Mouse (Mus musculus) heart, embryonic 12.5 days (tissue): Measurements from ENCODE around the gene Gm20716. TPM values are rescaled to one million over a fixed set of nuclear protein-coding genes. Genes with fewer than 3 reads are reported as not detected.

Experiments used
- ATAC-seq: fragments of 200-750 bp; cut with Nextera tagmentation; 2 replicates; pipeline ENCODE4 v1.8.0; 2017; ENCODE audit warnings: moderate TSS enrichment, moderate library complexity; ENCODE audit not compliant: insufficient number of reproducible peaks, low FRiP score
- H3K27ac ChIP-seq: fragments of 300-500 bp; sonication (generic); 2 replicates; pipeline ENCODE4 v1.5.1; 2016; ENCODE audit warnings: mild to moderate bottlenecking, moderate library complexity; ENCODE audit not compliant: poor library complexity, severe bottlenecking
- H3K27me3 ChIP-seq: fragments of 300-500 bp; sonication (generic); replicated peaks from 2 replicates; pipeline ENCODE4 v1.6.1; 2016; ENCODE audit warnings: mild to moderate bottlenecking, moderate library complexity
- H3K36me3 ChIP-seq: fragments of 300-500 bp; sonication (generic); 2 replicates; pipeline ENCODE4 v1.6.1; 2016; ENCODE audit warnings: mild to moderate bottlenecking, moderate library complexity
- H3K4me1 ChIP-seq: fragments of 300-500 bp; sonication (generic); replicated peaks from 2 replicates; pipeline ENCODE4 v1.6.1; 2016; ENCODE audit warnings: mild to moderate bottlenecking
- H3K4me2 ChIP-seq: fragments of 300-500 bp; sonication (generic); 2 replicates; pipeline ENCODE4 v1.6.1; 2016; ENCODE audit warnings: mild to moderate bottlenecking, moderate library complexity
- H3K4me3 ChIP-seq: fragments of 300-500 bp; sonication (generic); 2 replicates; pipeline ENCODE4 v1.5.1; 2016; ENCODE audit warnings: mild to moderate bottlenecking
- H3K9ac ChIP-seq: fragments of 300-500 bp; sonication (generic); 2 replicates; pipeline ENCODE4 v1.6.1; 2016; ENCODE audit warnings: mild to moderate bottlenecking, moderate library complexity
- H3K9me3 ChIP-seq: fragments of 300-500 bp; sonication (generic); replicated peaks from 2 replicates; pipeline ENCODE4 v1.6.1; 2016; ENCODE audit warnings: mild to moderate bottlenecking, moderate library complexity
- WGBS: fragments of 180-500 bp; shearing (Covaris S2); methylation state at CpG from one replicate; pipeline ENCODE4 v1.1.7; 2016; 5-methylcytosine and 5-hydroxymethylcytosine counted together
- polyA plus RNA-seq: library from polyadenylated mRNA; unstranded; fragments of >200 nt; fragmentation: Nextera tagmentation; extraction: Ambion mirVana; gene quantifications from 2 replicates; pipeline ENCODE4 v1.2.1, GENCODE M21; 2016

Gm20716 gene
- polyA plus RNA-seq, 1 experiment from 2014 or later: 15.5 TPM

DNA sequence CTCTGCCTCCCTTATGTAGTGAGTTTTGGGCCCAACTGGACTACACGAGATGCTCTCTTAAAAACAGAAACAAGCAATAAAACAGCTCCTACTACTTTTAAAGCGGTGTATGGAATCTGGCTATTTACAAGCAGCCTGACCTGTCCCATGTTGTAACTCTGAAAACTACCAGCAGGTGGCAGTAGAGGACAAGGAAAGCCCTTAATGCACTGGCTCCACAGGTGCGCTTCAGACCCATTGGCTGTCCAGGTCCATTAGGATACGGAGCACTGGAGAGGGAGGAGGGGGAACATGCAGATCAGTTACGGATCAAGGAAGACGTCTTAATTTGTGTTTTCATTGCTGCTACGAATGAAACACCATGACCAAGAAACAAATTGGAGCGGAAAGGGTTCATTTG lies 20.1 kb upstream of the Gm20716 start:
- 16% methylated on average over 8 of the region's 8 CpGs for WGBS
- H3K36me3 ChIP-seq: no peaks in the 10 kb centered on the region
- H3K4me2 ChIP-seq: no peak overlapping the region
- H3K9ac ChIP-seq: no peak overlapping the region
- H3K9me3 ChIP-seq: no peaks in the 10 kb centered on the region
- no peak overlapping the region for H3K27ac ChIP-seq
- no peak for ATAC-seq
- no peaks in the 10 kb centered on the region; the same call in 1 of the 2 replicates for H3K4me1 ChIP-seq
- H3K4me3 ChIP-seq: no peak overlapping the region
- peaks cover 79% of the 10 kb centered on the region for H3K27me3 ChIP-seq

DNA sequence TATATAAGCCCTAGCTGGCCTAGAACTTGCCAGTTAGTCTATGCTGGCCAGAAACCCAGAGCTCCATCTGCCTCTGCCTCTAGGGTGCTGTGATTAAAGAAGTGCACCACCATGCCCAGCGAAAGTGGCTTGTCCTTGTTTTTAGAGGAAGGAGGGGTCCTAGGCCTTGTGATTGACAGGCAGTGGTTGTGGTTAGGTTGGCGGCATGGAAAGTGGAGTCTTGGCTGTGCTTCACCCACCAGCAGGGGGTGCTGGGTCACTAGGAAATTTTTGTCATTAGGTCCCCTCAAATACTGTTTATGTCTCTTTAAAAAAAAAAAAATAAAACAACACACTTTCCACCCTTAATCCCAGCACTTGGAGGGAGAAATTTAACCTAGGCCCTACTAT lies 18.7 kb upstream of the Gm20716 start:
- H3K36me3 ChIP-seq: no peaks in the 10 kb centered on the region
- H3K27ac ChIP-seq: no peak overlapping the region
- no peaks in the 10 kb centered on the region for H3K9me3 ChIP-seq
- H3K4me1 ChIP-seq: no peaks in the 10 kb centered on the region; the same call in 1 of the 2 replicates
- H3K9ac ChIP-seq: no peak overlapping the region
- peaks cover 78% of the 10 kb centered on the region for H3K27me3 ChIP-seq
- H3K4me2 ChIP-seq: no peak overlapping the region
- ATAC-seq: no peak
- 21% methylated on average over 2 of the region's 2 CpGs for WGBS
- H3K4me3 ChIP-seq: no peak overlapping the region

DNA sequence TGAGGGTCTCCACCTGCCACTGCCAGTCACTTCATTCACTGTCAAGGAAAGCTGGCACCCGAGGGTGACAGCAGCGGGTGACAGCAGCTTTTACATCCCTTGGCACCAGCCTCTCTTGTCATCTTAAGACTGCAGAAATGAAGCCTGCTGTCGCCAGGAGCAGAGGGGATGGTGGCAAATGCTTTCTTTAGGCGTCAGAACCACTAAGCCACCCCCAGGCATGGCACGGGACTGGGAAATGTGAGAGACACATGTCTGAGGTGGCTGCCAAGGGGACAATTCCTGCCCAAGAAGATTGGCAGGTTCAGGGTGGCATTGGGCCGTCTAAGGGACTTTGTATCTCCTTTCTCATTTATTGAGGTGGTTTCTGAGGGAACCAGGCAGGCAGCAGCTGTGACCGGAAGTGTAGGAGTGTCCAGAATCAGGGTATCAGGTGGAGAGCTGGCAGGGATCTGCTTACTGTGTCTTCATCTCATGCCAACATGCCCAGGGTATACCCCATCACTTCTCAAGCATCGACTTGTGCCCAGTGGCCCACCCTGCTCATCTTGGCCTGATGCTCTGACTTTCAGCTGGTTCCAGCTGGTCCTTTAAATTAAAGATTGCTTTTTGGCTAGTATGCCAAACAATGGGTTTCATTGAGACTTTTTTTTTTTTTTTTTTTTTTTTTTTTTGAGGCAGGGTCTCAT lies 18.1 kb upstream of the Gm20716 start:
- H3K27ac ChIP-seq: no peak overlapping the region
- H3K4me2 ChIP-seq: no peak overlapping the region
- H3K9me3 ChIP-seq: no peaks in the 10 kb centered on the region
- peaks cover 75% of the 10 kb centered on the region for H3K27me3 ChIP-seq
- H3K36me3 ChIP-seq: no peaks in the 10 kb centered on the region
- 65% methylated on average over 8 of the region's 8 CpGs for WGBS
- H3K4me3 ChIP-seq: no peak overlapping the region
- H3K9ac ChIP-seq: no peak overlapping the region
- no peak for ATAC-seq
- no peaks in the 10 kb centered on the region for H3K4me1 ChIP-seq

DNA sequence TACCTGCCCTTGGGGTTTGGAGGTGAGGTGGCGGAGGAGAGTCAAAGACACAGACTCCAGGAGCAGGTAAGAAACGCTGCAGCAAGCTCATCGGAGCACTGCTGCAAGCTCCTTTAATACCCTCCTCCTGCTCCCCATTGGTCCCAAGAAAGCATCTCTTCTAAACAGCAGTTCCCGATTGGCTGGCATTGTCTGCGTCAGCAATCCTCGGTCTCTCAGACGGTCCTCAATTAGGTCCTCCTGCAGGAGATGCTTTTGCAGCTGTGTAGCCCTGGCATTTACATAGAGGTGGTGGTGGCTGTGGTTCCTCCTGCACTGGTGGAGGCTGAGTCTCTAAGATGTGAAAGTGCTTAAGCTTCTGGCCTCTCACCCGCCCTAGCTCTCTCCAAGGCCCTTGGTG lies 15.4 kb upstream of the Gm20716 start:
- Histone ChIP-seq H3K4me2 (no peak overlapping the region), H3K4me3 (no peak overlapping the region), H3K36me3 (no peaks in the 10 kb centered on the region), H3K27ac (no peak overlapping the region), H3K4me1 (peaks cover 6% of the 10 kb centered on the region; the same call in 1 of the 2 replicates), H3K27me3 (peaks cover 54% of the 10 kb centered on the region), H3K9me3 (no peaks in the 10 kb centered on the region), H3K9ac (no peak overlapping the region)
- ATAC-seq: no peak
- 27% methylated on average over 8 of the region's 8 CpGs for WGBS

DNA sequence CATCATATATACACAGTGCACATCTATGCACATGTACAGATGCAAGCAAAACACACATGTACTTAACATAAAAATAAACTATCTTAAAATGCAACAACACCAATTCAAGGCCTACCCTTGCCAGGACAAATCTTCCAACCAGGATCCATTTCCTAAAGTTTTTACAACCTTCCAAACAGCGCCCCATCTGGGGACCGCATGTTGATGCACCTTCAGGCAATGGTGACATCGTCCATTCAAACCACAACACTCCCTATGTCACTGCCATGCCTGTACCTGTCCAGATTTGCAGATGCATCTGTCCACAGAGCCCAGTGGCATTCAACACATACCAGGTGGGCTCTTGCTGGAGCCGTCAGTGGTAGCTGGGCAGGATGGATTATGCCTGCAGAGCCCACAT lies 13.1 kb upstream of the Gm20716 start:
- peaks cover 6% of the 10 kb centered on the region; the same call in 1 of the 2 replicates for H3K4me1 ChIP-seq
- ATAC-seq: peak; percentile 11; the same call in 1 of the 2 replicates
- no peaks in the 10 kb centered on the region for H3K36me3 ChIP-seq
- no peak overlapping the region for H3K27ac ChIP-seq
- no peak overlapping the region for H3K9ac ChIP-seq
- H3K9me3 ChIP-seq: peaks cover 16% of the 10 kb centered on the region
- 69% methylated on average over 4 of the region's 4 CpGs for WGBS
- peaks cover 52% of the 10 kb centered on the region for H3K27me3 ChIP-seq
- no peak overlapping the region for H3K4me2 ChIP-seq
- H3K4me3 ChIP-seq: no peak overlapping the region

DNA sequence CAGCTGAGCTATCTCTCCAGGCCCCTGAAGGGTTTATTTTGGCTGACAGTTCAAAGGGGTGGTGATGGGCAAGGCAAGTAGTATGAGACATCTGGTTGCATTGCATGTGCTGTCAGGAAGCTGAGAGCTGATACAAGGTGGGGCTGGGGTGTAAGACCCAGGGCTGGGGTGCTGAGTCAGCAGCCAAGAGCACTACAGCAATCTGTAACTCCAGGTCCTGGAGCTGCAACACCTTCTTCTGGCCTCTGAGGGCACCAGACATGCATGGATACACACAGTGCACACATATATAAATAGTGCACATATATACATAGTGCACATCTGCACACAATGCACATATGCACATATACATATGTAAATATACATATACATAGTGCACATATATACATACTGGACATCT lies 12.7 kb upstream of the Gm20716 start:
- peaks cover 6% of the 10 kb centered on the region; the same call in 1 of the 2 replicates for H3K4me1 ChIP-seq
- peaks cover 48% of the 10 kb centered on the region for H3K27me3 ChIP-seq
- peaks cover 18% of the 10 kb centered on the region for H3K9me3 ChIP-seq
- no peak overlapping the region for H3K9ac ChIP-seq
- no peaks in the 10 kb centered on the region for H3K36me3 ChIP-seq
- H3K4me3 ChIP-seq: no peak overlapping the region
- H3K4me2 ChIP-seq: no peak overlapping the region
- ATAC-seq: peak; percentile 51
- no peak overlapping the region for H3K27ac ChIP-seq

DNA sequence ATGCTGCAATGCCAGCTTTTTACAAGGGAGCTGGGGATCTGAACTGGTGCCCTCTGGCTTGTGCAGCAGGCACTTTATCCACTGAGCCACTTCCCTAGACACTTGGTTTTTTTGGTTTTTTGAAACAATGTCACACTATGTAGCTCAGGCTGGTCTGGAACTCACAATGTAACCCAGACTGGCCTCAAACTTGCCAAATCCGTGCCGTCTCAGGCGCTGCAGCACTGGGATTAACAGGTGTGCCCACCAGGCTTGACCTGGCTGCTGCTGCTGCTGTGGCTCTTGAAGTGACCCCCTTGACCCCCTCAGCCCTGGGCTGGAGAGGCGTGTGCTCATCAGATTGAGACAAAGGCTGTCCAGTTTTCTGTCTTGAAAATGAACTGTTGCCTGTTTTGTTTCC lies 8.2 kb upstream of the Gm20716 start:
- Histone ChIP-seq H3K9me3 (peaks cover 24% of the 10 kb centered on the region), H3K4me2 (no peak overlapping the region), H3K4me1 (peaks cover 6% of the 10 kb centered on the region; the same call in 1 of the 2 replicates), H3K27me3 (peaks cover 7% of the 10 kb centered on the region; the same call in 1 of the 2 replicates), H3K27ac (no peak overlapping the region), H3K4me3 (no peak overlapping the region), H3K9ac (no peak overlapping the region), H3K36me3 (peaks cover 13% of the 10 kb centered on the region)
- no peak for ATAC-seq
- WGBS: 75% methylated on average over 4 of the region's 4 CpGs

DNA sequence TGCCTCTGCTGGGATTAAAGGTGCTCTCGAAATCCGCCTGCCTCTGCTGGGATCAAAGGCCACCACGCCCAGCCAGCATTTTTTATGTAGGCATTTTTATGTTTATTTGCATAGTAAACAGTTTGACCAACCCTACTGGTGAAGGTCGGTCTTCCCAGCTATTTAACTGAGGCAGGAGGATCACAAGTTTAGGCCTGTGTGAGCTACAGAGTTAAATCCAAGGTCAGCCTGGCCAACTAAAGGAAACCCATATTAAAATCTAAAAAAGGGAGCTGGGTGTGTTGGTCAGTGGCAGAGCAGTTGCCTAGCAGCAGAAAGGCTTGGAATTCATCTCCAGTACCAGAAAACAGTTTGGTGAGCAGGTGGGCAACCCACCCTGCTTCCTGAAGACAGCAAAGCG lies 3.1 kb upstream of the Gm20716 start:
- H3K4me1 ChIP-seq: peaks cover 24% of the 10 kb centered on the region
- no peak overlapping the region for H3K27ac ChIP-seq
- H3K4me2 ChIP-seq: no peak overlapping the region
- H3K4me3 ChIP-seq: no peak overlapping the region
- WGBS: 92% methylated on average over 5 of the region's 5 CpGs
- H3K27me3 ChIP-seq: no peaks in the 10 kb centered on the region
- peaks cover 8% of the 10 kb centered on the region; the same call in 1 of the 2 replicates for H3K9me3 ChIP-seq
- ATAC-seq: no peak
- no peak overlapping the region for H3K9ac ChIP-seq
- peaks cover 30% of the 10 kb centered on the region for H3K36me3 ChIP-seq

DNA sequence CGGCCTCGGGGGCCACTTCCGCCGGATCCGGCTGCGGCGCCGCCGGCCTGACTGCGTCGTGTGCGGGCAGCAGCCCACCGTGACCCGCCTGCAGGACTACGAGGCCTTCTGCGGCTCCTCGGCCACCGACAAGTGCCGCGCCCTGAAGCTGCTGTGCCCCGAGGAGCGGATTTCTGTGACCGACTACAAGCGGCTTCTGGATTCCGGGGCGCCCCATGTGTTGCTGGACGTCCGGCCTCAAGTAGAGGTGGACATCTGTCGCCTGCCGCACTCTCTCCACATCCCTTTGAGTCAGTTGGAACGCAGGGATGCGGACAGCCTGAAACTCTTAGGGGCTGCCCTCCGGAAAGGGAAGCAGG lies 1.3 kb upstream of the Gm20716 start:
- ATAC-seq: no peak
- no peak overlapping the region for H3K27ac ChIP-seq
- H3K9ac ChIP-seq: peak overlapping the region; percentile 98
- H3K36me3 ChIP-seq: peaks cover 34% of the 10 kb centered on the region
- H3K4me2 ChIP-seq: peak overlapping the region; percentile 78
- H3K9me3 ChIP-seq: peaks cover 3% of the 10 kb centered on the region; the same call in 1 of the 2 replicates
- peak overlapping the region; percentile 99 for H3K4me3 ChIP-seq
- WGBS: 53% methylated on average over 33 of the region's 33 CpGs
- no peaks in the 10 kb centered on the region for H3K27me3 ChIP-seq
- H3K4me1 ChIP-seq: peaks cover 28% of the 10 kb centered on the region

DNA sequence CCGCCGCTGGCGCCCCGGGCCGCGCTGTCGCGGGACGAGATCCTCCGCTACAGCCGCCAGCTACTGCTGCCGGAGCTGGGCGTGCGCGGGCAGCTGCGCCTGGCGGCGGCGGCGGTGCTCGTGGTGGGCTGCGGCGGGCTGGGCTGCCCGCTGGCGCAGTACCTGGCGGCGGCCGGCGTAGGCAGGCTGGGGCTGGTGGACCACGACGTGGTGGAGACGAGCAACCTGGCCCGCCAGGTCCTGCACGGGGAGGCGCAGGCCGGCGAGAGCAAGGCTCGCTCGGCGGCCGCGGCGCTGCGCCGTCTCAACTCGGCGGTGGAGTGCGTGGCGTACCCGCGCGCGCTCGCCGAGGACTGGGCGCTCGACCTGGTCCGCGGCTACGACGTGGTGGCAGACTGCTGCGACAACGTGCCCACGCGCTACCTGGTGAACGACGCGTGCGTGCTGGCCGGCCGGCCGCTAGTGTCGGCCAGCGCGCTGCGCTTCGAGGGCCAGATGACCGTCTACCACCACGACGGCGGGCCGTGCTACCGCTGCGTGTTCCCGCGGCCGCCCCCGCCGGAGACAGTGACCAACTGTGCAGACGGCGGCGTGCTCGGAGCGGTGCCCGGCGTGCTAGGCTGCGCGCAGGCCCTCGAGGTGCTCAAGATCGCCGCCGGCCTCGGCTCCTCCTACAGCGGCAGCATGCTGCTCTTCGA lies 758 bp upstream of the Gm20716 start:
- H3K4me2 ChIP-seq: peak overlapping the region; percentile 78
- H3K27me3 ChIP-seq: no peaks in the 10 kb centered on the region
- WGBS: 3% methylated on average over 105 of the region's 105 CpGs
- peak overlapping the region; percentile 99 for H3K4me3 ChIP-seq
- H3K9me3 ChIP-seq: peaks cover 3% of the 10 kb centered on the region; the same call in 1 of the 2 replicates
- H3K4me1 ChIP-seq: peaks cover 28% of the 10 kb centered on the region
- H3K36me3 ChIP-seq: peaks cover 40% of the 10 kb centered on the region
- H3K27ac ChIP-seq: peak overlapping the region; percentile 85
- H3K9ac ChIP-seq: peak overlapping the region; percentile 98
- peak; percentile 15; the same call in 1 of the 2 replicates for ATAC-seq

DNA sequence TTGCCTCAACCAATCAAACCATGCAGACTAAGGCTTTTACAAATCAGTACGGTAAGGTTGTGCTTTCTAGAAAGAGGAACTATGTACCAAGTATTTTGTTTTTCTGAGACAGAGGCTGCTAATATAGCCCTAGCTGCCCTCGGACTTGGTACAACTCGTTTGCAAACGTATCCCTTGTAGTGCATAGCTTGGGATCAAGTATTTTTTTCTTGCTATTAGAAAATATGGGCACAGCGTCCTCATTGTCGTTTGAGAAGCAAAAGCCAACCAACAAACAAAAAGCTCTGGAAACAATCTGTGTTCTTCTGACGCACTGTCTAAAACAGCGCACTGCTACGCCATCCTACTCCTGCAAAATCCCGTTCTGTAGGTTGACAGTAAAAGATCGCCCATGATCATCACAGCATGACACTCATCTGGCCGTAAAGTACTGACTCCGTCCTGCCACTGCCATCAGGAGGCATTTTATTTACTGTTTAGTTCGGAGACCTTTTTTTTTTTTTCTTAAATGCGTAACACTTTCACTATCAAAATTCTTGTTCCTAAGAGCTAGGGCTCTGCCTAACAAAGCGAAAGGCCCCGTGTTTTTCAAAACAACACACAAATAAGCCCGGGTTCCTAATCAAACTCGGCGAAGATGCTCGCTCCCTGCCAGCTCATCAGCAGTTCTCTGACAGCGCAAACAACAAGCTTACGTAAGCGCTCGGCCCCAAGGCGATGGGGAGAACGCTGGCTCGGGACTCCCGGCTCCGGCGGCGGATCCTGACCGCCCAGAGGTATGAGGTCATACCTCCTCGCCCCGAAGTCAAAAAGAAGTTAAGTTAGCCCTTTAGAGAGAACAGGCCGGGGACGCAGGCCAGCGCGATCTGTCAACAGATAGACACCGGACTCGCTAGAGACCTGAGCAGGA lies 793 bp downstream of the Gm20716 start:
- H3K4me3 ChIP-seq: peak overlapping the region; percentile 99
- H3K36me3 ChIP-seq: peaks cover 53% of the 10 kb centered on the region
- peak overlapping the region; percentile 78 for H3K4me2 ChIP-seq
- peaks cover 3% of the 10 kb centered on the region; the same call in 1 of the 2 replicates for H3K9me3 ChIP-seq
- H3K9ac ChIP-seq: peak overlapping the region; percentile 98
- H3K27me3 ChIP-seq: no peaks in the 10 kb centered on the region
- H3K4me1 ChIP-seq: peaks cover 28% of the 10 kb centered on the region
- WGBS: 17% methylated on average over 41 of the region's 41 CpGs
- H3K27ac ChIP-seq: peak overlapping the region; percentile 85; the same call in 1 of the 2 replicates
- peak; percentile 47 for ATAC-seq
